Mouse (Mus musculus) fat pad, adult 2 months (tissue): ENCODE data around the gene Acap2.

Experiments
- DNase-seq: peaks from one replicate; pipeline ENCODE4 v3.0.0-alpha.2; 2011; ENCODE audit warnings: low read depth, low spot score; ENCODE audit errors: extremely low read depth

The Acap2 gene

DNA sequence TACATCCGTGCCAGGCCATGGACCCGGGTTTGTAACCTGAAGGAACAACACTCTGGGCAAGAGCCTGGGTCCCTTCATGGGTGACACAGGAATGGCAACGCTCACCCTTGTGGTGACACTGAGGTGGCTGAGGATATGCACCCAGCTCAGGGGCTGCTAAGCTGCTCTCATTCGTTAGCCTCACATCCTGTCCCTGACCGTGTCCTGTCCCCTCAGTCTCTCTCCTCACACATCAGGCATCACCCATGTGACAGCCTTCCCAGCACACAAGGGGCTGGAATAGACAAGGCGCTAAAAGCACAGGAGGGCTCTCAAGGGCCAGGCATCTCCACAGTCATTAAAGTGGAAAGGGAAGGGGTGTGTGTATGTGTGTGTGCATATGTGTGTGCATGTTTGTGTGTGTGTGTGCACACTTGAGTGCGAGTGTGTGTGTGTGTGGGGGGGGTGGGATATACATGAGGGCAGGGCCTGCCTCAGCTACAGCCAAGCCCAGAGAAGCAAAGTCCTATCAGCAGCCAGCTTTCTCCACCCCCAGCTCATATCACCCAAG is 148.8 kb downstream of the Acap2 start:
- no peak for DNase-seq

DNA sequence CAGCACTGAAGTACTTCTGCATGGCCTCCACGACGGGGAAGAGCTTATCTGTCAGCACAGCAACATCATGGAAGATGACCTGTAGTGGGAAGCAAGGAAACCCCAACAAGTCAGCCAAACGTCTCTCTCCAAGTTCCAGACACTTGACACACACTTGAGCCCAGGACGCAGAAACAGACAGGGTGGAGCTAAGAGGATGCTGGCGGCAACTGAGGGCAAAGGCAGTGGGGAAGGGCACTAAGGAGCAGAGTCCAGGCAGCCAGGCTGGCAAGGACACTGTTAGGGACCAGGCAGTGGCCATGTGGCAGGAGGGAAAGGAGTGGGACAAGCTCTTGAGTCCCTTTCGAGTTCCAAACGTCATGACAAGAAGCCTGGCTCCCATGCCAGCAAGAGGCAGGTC is 150.3 kb downstream of the Acap2 start:
- no peak for DNase-seq

DNA sequence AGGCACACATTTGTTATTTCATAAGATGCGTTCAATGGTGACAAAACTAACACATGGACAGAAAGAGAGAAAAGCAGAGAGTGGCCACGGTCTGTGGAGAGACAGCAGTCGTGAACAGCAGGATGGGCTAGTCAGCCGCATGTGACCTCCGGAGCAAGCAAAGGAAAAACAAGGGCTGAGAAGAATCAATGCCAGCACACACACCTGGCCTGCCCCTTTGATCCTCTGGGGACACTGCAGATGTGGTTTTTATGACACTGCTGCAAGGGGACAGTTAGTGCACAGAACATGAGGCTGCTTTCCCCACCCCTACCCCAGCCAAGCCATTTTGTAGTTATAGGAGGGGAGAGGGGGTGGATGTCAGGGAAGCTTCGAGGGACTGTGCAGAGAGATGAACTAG is 152.9 kb downstream of the Acap2 start:
- no peak for DNase-seq

DNA sequence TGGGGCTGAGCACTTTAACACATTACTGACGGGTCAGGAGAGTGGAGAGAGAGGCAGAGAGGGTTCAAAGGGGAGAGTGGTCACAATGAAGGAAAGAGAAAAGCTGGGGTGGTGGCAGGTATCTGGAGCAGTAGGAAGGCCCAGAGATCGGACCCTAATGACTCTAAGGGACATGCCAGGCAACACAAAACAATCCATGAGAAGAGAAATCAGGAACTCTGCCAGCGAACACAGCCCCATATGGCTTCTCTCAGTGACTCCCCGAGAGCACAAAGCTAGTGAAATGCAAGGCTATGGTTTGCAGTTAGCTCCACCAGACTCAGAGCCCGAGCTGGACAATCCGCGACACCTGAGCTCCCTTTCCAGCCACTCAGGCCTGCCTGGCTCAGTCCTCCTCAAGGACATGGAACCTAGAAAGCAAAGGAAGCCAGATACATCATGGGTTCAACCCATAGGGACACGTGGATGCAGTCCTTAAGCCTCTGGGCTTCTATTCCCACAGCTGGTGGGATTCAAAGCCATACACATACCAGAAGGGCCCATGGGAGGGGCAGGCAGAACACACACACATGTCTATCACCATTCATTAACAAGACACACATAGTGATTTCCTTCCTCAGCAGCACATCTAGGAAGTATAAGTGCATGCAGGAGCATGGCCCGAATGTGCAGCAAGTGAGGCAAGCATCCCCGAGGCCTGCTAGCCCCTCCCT is 153.7 kb downstream of the Acap2 start:
- DNase-seq, result no peak

DNA sequence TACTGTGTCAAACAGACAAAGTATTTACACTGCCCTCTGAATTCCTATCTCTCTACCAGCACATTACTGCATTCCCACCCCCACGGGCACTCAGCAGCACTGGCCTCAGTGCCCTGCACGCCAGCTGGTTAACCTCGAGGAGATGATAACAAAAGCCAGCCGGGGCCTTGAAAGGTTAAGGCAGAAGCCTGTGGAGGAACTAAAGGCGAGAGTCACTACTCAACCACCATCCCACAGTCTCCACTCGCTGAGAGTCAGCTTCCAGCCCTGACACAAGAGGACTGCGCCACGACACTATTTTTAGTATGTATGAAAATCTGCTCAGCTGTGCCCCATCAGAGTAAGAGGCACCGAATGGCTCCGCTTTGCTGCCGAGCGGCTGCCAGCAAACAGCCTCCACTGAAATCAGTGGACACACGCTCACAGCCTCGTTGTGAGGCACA is 154.8 kb downstream of the Acap2 start:
- DNase-seq, result no peak

DNA sequence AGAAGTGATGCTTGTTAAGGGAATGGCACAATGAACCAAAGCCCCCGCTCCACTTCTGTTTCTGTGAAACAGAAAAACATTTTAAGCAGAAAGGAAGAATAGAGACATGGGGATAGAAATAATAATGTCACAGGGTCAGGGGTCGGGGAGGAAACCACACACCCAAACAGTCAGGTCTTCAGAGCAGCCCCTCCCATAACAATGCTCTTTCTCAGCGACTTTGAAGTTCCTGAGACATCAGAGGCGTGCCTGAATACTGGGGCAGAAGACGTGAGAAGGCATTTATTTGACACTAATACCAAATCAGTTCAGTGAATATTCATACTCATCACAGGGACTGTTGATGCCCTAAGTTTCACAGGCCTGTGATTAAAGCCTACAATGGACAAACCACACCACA is 155.8 kb downstream of the Acap2 start:
- DNase-seq, result no peak

DNA sequence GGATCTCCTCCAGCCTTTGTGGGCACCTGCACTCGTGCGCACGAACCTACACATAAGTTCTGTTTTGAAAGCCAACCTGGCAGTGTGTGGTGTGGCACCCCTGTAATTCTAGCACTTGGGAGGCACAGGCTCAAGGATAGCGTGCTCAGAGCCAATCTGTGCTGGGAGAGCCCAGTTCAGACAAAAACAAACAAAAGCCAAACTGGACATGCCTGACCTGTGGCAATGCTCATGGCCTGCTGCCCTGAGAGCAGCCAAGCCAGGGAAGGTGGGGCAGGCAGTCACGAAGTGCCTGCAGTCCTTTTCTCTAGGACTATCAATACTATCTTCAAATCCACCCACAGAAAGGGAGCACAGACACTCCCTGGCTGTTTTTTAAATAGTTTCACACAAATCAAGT is 157.9 kb downstream of the Acap2 start:
- no peak for DNase-seq
